Mouse (Mus musculus) cerebellum, adult 2 months (tissue): ENCODE results near the gene 9930021J03Rik.

Experiments
- CTCF ChIP-seq: fragments of 200-500 bp; IDR thresholded peaks from 2 replicates; pipeline ENCODE4 v1.5.1; 2011; ENCODE audit warnings: low read depth, mild to moderate bottlenecking, control low read depth, low read length, moderate library complexity, borderline replicate concordance; ENCODE audit not compliant: insufficient read depth
- POLR2A ChIP-seq: fragments of 200-500 bp; IDR thresholded peaks from 2 replicates; pipeline ENCODE4 v1.6.1; 2011; ENCODE audit warnings: low read length, control low read depth, borderline replicate concordance; ENCODE audit not compliant: insufficient read depth

DNA sequence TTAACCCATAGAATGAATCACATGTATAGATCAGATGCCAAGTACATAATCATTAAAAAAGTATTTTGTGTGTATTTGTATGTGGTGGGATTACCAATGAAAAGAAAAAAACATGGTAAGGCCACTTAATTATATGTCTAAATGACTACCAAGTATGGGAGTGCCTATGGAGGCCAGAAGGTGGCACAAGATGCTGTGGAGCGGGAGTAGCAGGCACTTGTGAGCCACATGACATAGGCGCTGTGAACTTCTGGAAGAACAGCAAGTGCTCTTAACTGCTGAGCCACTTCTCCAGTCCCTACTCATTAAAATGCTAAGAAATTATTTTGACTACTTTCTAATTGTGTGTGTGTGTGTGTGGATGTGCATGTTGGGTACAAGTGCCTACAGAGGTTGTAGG lies 66.2 kb downstream of the 9930021J03Rik start:
- TF ChIP-seq POLR2A (no peak), CTCF (no peak)
